In genomic region chr7:81571941-81572441, GRCm38 (mm10) we compare ENCODE assay signal across 8 mouse cellular contexts. TPM values are rescaled to one million over a fixed set of nuclear protein-coding genes. Genes with fewer than 3 reads are reported as not detected.
DNase-seq lines count a peak whose midpoint lies in the region; ATAC-seq and TF ChIP-seq lines count a peak whose summit lies in the region.

No protein-coding gene starts in this region.

- TF ChIP-seq EP300 in stomach, postnatal 0 days (optimal IDR thresholded peaks at IDR 0.05) = no peak

- ATAC-seq in heart, embryonic 11.5 days (replicated peaks; ENCODE audit: insufficient number of reproducible peaks, low FRiP score, low TSS enrichment) = no peak
- ATAC-seq in hindbrain, embryonic 14.5 days (ENCODE audit: low FRiP score) = no peak
- no peak for ATAC-seq in liver, embryonic 15.5 days (ENCODE audit: insufficient read depth)
- no peak for ATAC-seq in stomach, postnatal 0 days (ENCODE audit: low FRiP score, low TSS enrichment)

- H3K4me1 ChIP-seq in heart, embryonic 11.5 days (ENCODE audit: control insufficient read depth, insufficient read depth, low read length) = peaks cover 14% of the 10 kb centered on the region
- peaks cover 16% of the 10 kb centered on the region for H3K4me1 ChIP-seq in hindbrain, embryonic 14.5 days (replicated peaks; ENCODE audit: control insufficient read depth, insufficient read depth, low read length)
- peaks cover 28% of the 10 kb centered on the region for H3K4me1 ChIP-seq in liver, embryonic 15.5 days (replicated peaks)
- peaks cover 3% of the 10 kb centered on the region; the same call in 1 of the 2 replicates for H3K4me1 ChIP-seq in stomach, postnatal 0 days (replicated peaks; ENCODE audit: control insufficient read depth, insufficient read depth)

- no peaks in the 10 kb centered on the region for H3K27me3 ChIP-seq in heart, embryonic 11.5 days (ENCODE audit: control insufficient read depth, insufficient read depth, low read length)
- no peaks in the 10 kb centered on the region for H3K27me3 ChIP-seq in hindbrain, embryonic 14.5 days (ENCODE audit: control insufficient read depth, insufficient read depth, low read length)
- no peaks in the 10 kb centered on the region for H3K27me3 ChIP-seq in liver, embryonic 15.5 days
- H3K27me3 ChIP-seq in stomach, postnatal 0 days (ENCODE audit: control insufficient read depth, insufficient read depth, low read length) = no peaks in the 10 kb centered on the region

- H3K9ac ChIP-seq in heart, embryonic 11.5 days (ENCODE audit: low read depth, low read length) = peak overlapping the region; percentile 92
- H3K9ac ChIP-seq in hindbrain, embryonic 14.5 days = peak overlapping the region; percentile 86
- H3K9ac ChIP-seq in liver, embryonic 15.5 days = peak overlapping the region; percentile 93
- peak overlapping the region; percentile 89 for H3K9ac ChIP-seq in stomach, postnatal 0 days (ENCODE audit: low read length)

- H3K9me3 ChIP-seq in heart, embryonic 11.5 days (replicated peaks; ENCODE audit: control insufficient read depth, low read length) = no peaks in the 10 kb centered on the region
- H3K9me3 ChIP-seq in hindbrain, embryonic 14.5 days (ENCODE audit: control insufficient read depth, low read length) = no peaks in the 10 kb centered on the region
- H3K9me3 ChIP-seq in liver, embryonic 15.5 days (replicated peaks) = no peaks in the 10 kb centered on the region
- H3K9me3 ChIP-seq in stomach, postnatal 0 days (ENCODE audit: control insufficient read depth, low read length) = no peaks in the 10 kb centered on the region

- DNase-seq in heart, postnatal 14 days = no peak
- DNase-seq in c-Kit-positive CD71-positive TER-119-negative erythroid progenitor cells, embryonic 14.5 days (ENCODE audit: low read depth) = peak; percentile 23
- no peak for DNase-seq in hindbrain, embryonic 14.5 days (ENCODE audit: low spot score)
- peak; percentile 31 for DNase-seq in stomach, postnatal 0 days (ENCODE audit: low spot score)
- DNase-seq in right cerebral cortex, postnatal 14 days = no peak
- DNase-seq in gastrocnemius, adult 18-20 months (ENCODE audit: low spot score) = no peak

- intact Hi-C loops in heart, postnatal 14 days (cut with DNase I) = loop anchor here (1.0 to 5.0 kb wide), 2 partner anchors 49 to 225 kb away; partner anchors contain the start of gene Rps17

- H3K27ac ChIP-seq in heart, embryonic 11.5 days (ENCODE audit: low read depth, low read length) = peak overlapping the region; percentile 96
- H3K27ac ChIP-seq in hindbrain, embryonic 14.5 days = peak overlapping the region; percentile 95
- H3K27ac ChIP-seq in liver, embryonic 15.5 days (replicated peaks) = peak overlapping the region; percentile 97
- H3K27ac ChIP-seq in stomach, postnatal 0 days (replicated peaks) = peak overlapping the region; percentile 97

- H3K4me2 ChIP-seq in heart, embryonic 11.5 days = peak overlapping the region; percentile 65
- peak overlapping the region; percentile 76 for H3K4me2 ChIP-seq in hindbrain, embryonic 14.5 days (replicated peaks)
- H3K4me2 ChIP-seq in liver, embryonic 15.5 days = peak overlapping the region; percentile 78
- H3K4me2 ChIP-seq in stomach, postnatal 0 days (replicated peaks; ENCODE audit: low read depth) = peak overlapping the region; percentile 77

- WGBS in heart, embryonic 11.5 days (ENCODE audit: insufficient replicate concordance) = 16% methylated on average over 15 of the region's 15 CpGs
- 20% methylated on average over 15 of the region's 15 CpGs for WGBS in hindbrain, embryonic 14.5 days
- 9% methylated on average over 15 of the region's 15 CpGs for WGBS in liver, embryonic 15.5 days (ENCODE audit: insufficient replicate concordance)
- 12% methylated on average over 15 of the region's 15 CpGs for WGBS in stomach, postnatal 0 days

- TF ChIP-seq CTCF in stomach, postnatal 0 days (IDR thresholded peaks at IDR 0.05; ENCODE audit: low read depth) = no peak

- no peaks in the 10 kb centered on the region for H3K36me3 ChIP-seq in heart, embryonic 11.5 days (ENCODE audit: control insufficient read depth, insufficient read depth, low read length)
- peaks cover 15% of the 10 kb centered on the region for H3K36me3 ChIP-seq in hindbrain, embryonic 14.5 days (replicated peaks; ENCODE audit: control insufficient read depth, insufficient read depth)
- peaks cover 23% of the 10 kb centered on the region for H3K36me3 ChIP-seq in liver, embryonic 15.5 days (replicated peaks)
- peaks cover 3% of the 10 kb centered on the region; the same call in 1 of the 2 replicates for H3K36me3 ChIP-seq in stomach, postnatal 0 days (ENCODE audit: control insufficient read depth, insufficient read depth, low read length)

- H3K4me3 ChIP-seq in heart, embryonic 11.5 days (ENCODE audit: low read depth, low read length) = peak overlapping the region; percentile 94
- peak overlapping the region; percentile 83 for H3K4me3 ChIP-seq in hindbrain, embryonic 14.5 days (replicated peaks; ENCODE audit: low read length)
- H3K4me3 ChIP-seq in liver, embryonic 15.5 days (replicated peaks) = peak overlapping the region; percentile 90
- peak overlapping the region; percentile 91 for H3K4me3 ChIP-seq in stomach, postnatal 0 days (ENCODE audit: low read depth, low read length)

RNA-seq across cellular contexts. Expression of gene Whamm, which starts 0.9 kb away (rescaled TPM):
- 5.9 and 6.2 TPM in 2 replicates for polyA plus RNA-seq in heart, embryonic 11.5 days (2014; fragmentation: Nextera tagmentation; extraction: Ambion mirVana)
- 1 to 10 TPM; 8.6 to 9.1 TPM for total RNA-seq in heart, postnatal 14 days (2021)
- 8.5 and 9.9 TPM in 2 replicates for polyA plus RNA-seq in hindbrain, embryonic 14.5 days (2014; fragmentation: Nextera tagmentation; extraction: Ambion mirVana)
- 4.9 and 5.2 TPM in 2 replicates for polyA plus RNA-seq in liver, embryonic 15.5 days (2015; fragmentation: Nextera tagmentation; extraction: Ambion mirVana)
- 3.5 and 3.8 TPM in 2 replicates for polyA plus RNA-seq in stomach, postnatal 0 days (2015; fragmentation: Nextera tagmentation; extraction: Ambion mirVana)
- 1 to 10 TPM; 7.9 to 8.8 TPM for total RNA-seq in gastrocnemius, adult 18-20 months (2021)

RNA-seq across cellular contexts. Expression of gene Fsd2, which starts 5.2 kb away (rescaled TPM):
- polyA plus RNA-seq in heart, embryonic 11.5 days (2014; fragmentation: Nextera tagmentation; extraction: Ambion mirVana) = 50.9 and 62.4 TPM in 2 replicates
- 100 to 1,000 TPM; 241 to 254 TPM for total RNA-seq in heart, postnatal 14 days (2021)
- 0.10 and 0.21 TPM in 2 replicates for polyA plus RNA-seq in hindbrain, embryonic 14.5 days (2014; fragmentation: Nextera tagmentation; extraction: Ambion mirVana)
- polyA plus RNA-seq in liver, embryonic 15.5 days (2015; fragmentation: Nextera tagmentation; extraction: Ambion mirVana) = 0.31 and 0.47 TPM in 2 replicates
- polyA plus RNA-seq in stomach, postnatal 0 days (2015; fragmentation: Nextera tagmentation; extraction: Ambion mirVana) = 0.06 and 0.11 TPM in 2 replicates
- total RNA-seq in gastrocnemius, adult 18-20 months (2021) = 100 to 1,000 TPM; 325 to 384 TPM

Comparison
In these comparisons a context has a peak if more than half of its experiments do, and no peak if none do; other contexts are left out.
1. DNase-seq: peak in c-Kit-positive CD71-positive TER-119-negative erythroid progenitor cells, embryonic 14.5 days (single experiment) and stomach, postnatal 0 days (single experiment); none in heart, postnatal 14 days (0 of 2), hindbrain, embryonic 14.5 days (single experiment), right cerebral cortex, postnatal 14 days (single experiment) and gastrocnemius, adult 18-20 months (single experiment).
2. RNA of gene Fsd2, which starts 5.2 kb away (polyA plus RNA-seq): 50.9 to 62.4 TPM in heart, embryonic 11.5 days; 0.31 to 0.47 TPM in liver, embryonic 15.5 days, 0.10 to 0.21 TPM in hindbrain, embryonic 14.5 days and 0.06 to 0.11 TPM in stomach, postnatal 0 days; every median in the first group is over 10 times any median in the second.
3. Peak in every context shown above with its lines, with median percentiles within 50 percentile points of each other: H3K27ac ChIP-seq, H3K4me2 ChIP-seq, H3K4me3 ChIP-seq and H3K9ac ChIP-seq.